Mouse (Mus musculus) inflammation-experienced regulatory T-cells, adult 6 months (primary cell): ENCODE results near the gene Pdxp. TPM values are rescaled to one million over a fixed set of nuclear protein-coding genes. Genes with fewer than 3 reads are reported as not detected.

ENCODE experiments used
- polyA plus RNA-seq, 3 experiments: library from polyadenylated mRNA; unstranded; fragments of 100-300 nt; shearing (Covaris generic); gene quantifications; one replicate each; pipeline ENCODE4 v1.2.1; 2017

Pdxp gene
- polyA plus RNA-seq, 3 experiments from 2014 or later, result 0.94 to 3.8 (median 3.3) TPM

Other genes starting within 250 kb of the Pdxp start
- gene Elfn2, start 195.1 kb upstream of the Pdxp start, polyA plus RNA-seq, result under 1 TPM in 1 of 3 experiments, not detected in 2; 0.05 TPM
- gene Mfng, start 140.4 kb upstream of the Pdxp start, polyA plus RNA-seq, result 10 to 100 TPM; 45.8 to 70.7 (median 62.8) TPM
- under 1 TPM; 0.15 to 0.26 (median 0.19) TPM for gene Card10, start 110.9 kb upstream of the Pdxp start, polyA plus RNA-seq
- not detected for gene Cdc42ep1, start 71.3 kb upstream of the Pdxp start, polyA plus RNA-seq
- not detected for gene Lgals2, start 58.4 kb upstream of the Pdxp start, polyA plus RNA-seq
- 10 to 100 TPM; 11.9 to 22.5 (median 16.1) TPM for gene Gga1, start 36.7 kb upstream of the Pdxp start, polyA plus RNA-seq
- gene Gm49510, start 14.3 kb upstream of the Pdxp start, polyA plus RNA-seq, result not detected
- 10 to 100 TPM; 49.5 to 72.6 (median 52.6) TPM for gene Sh3bp1, start 14.2 kb upstream of the Pdxp start, polyA plus RNA-seq
- 1,000 to 10,000 TPM in 1 of 3 experiments, 100 to 1,000 TPM in 2; 309 to 2,729 (median 443) TPM for gene Lgals1, start 12.8 kb downstream of the Pdxp start, polyA plus RNA-seq
- 10 to 100 TPM; 38.8 to 53.8 (median 51.1) TPM for gene Nol12, start 21.0 kb downstream of the Pdxp start, polyA plus RNA-seq
- gene Triobp, start 33.8 kb downstream of the Pdxp start, polyA plus RNA-seq, result 10 to 100 TPM; 14.8 to 27.1 (median 20.3) TPM
- gene H1f0, start 114.5 kb downstream of the Pdxp start, polyA plus RNA-seq, result 10 to 100 TPM; 31.0 to 52.3 (median 36.9) TPM
- gene Galr3, start 128.0 kb downstream of the Pdxp start, polyA plus RNA-seq, result not detected
- 10 to 100 TPM in 1 of 3 experiments, 1 to 10 TPM in 2; 5.5 to 10.8 (median 9.2) TPM for gene Ankrd54, start 149.0 kb downstream of the Pdxp start, polyA plus RNA-seq
- gene Eif3l, start 161.3 kb downstream of the Pdxp start, polyA plus RNA-seq, result 100 to 1,000 TPM; 224 to 286 (median 240) TPM
- gene Micall1, start 195.0 kb downstream of the Pdxp start, polyA plus RNA-seq, result 10 to 100 TPM in 2 of 3 experiments, 1 to 10 TPM in 1; 7.0 to 20.8 (median 13.3) TPM
- 100 to 1,000 TPM; 109 to 122 (median 116) TPM for gene Polr2f, start 227.1 kb downstream of the Pdxp start, polyA plus RNA-seq
- gene 1700088E04Rik, start 227.3 kb downstream of the Pdxp start, polyA plus RNA-seq, result 1 to 10 TPM; 5.4 to 7.1 (median 5.9) TPM